Mouse (Mus musculus): Measurements from ENCODE around the gene Fbxo34.

DNA sequence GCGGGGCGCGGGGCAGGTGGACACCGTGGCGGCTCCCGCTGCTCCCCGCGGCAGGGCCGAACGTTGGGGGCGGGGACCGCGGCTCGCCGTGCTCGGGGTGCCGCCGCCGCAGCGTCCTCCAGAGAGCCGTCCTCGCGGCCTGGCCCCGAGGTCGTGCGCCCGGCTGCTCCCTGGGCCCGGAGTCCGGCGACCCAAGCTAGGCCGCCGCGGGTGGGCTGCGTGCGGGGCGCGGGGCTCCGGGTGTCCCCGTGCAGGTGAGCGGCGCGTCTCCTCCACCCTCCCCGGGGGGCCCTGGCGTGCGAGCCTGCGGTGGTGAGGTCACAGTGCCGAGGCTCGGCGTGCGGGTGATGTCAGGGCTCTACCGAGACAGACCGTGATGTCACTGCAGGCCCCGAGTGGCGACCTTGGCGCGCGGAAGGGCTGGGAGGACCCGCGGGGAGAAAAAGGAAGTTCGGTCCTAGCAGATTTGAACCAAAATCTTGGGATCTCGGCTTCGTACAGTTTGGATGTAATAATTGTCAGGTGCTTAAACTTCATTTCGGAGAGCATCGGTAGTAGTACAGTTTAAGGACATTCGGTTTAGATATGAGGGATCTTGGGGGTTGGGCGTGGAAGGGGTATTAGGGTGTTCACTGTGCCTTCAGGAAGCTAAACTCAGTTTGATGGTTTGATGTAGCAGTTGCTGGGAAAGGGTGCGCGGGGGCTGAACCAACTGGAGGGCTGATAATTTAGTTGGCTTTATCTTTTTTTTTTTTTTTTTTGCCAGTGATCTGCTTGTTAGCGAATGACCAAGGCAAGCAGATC lies 22.7 kb downstream of the Fbxo34 start:
- TF ChIP-seq CTCF (IDR thresholded peaks at IDR 0.05; ENCODE audit: low read depth, low read length) (no peak), POLR2A (IDR thresholded peaks at IDR 0.05; ENCODE audit: extremely low read depth, insufficient read depth, low read length) (no peak)
